Mouse (Mus musculus): ENCODE data around the gene Fbxw15. TPM values are rescaled to one million over a fixed set of nuclear protein-coding genes. Genes with fewer than 3 reads are reported as not detected.

The Fbxw15 gene
- total RNA-seq (2023), result not detected

DNA sequence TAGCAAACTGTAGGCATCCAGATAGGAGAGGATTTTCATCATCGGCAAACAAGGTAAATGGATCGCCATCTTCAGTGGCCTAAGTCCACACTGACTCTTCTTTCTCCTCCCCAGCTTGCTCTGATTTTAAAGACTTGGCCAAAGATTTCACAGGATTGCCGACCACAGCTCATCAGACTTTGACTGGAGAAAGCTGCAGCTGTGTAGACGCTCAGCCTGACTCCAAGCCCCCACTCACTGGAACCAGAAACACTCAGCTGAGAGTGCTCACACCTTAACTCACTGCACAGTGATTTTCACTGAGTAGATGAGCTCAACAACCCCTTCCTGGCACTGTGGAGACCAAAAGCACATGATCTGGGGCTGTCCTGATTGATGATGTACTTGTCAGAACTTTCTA is at the start of gene Fbxw15:
TSS of gene Fbxw15 (minus strand) at position 101 of the 400 bp plus-strand sequence.

Other genes with a start within 250 kb of the Fbxw15 start
- not detected for gene Fbxw28, start 228.6 kb downstream of the Fbxw15 start, total RNA-seq (2023)
- gene Fbxw22, start 164.0 kb downstream of the Fbxw15 start, total RNA-seq (2023), result not detected
- gene Fbxw16, start 119.1 kb downstream of the Fbxw15 start, total RNA-seq (2023), result not detected
- not detected for gene Fbxw19, start 72.4 kb downstream of the Fbxw15 start, total RNA-seq (2023)
- not detected for gene Fbxw24, start 57.8 kb upstream of the Fbxw15 start, total RNA-seq (2023)
- not detected for gene Fbxw25, start 96.4 kb upstream of the Fbxw15 start, total RNA-seq (2023)
- gene Fbxw18, start 134.4 kb upstream of the Fbxw15 start, total RNA-seq (2023), result not detected
- not detected for gene Fbxw26, start 177.8 kb upstream of the Fbxw15 start, total RNA-seq (2023)
- gene Fbxw27, start 222.4 kb upstream of the Fbxw15 start, total RNA-seq (2023), result 1 to 10 TPM in 1 of 2 experiments, not detected in 1; 1.4 TPM
- gene Spink8, start 244.0 kb upstream of the Fbxw15 start, total RNA-seq (2023), result not detected